Mouse (Mus musculus) cerebellum, postnatal 10 days (tissue): ENCODE data around the gene Pex19.

Source experiments
- DNase-seq, 2 experiments: peaks; one replicate each; pipeline ENCODE4 v3.0.0; 2021; ENCODE audit warnings: mixed read lengths in 2 of 2

Pex19 gene

DNA sequence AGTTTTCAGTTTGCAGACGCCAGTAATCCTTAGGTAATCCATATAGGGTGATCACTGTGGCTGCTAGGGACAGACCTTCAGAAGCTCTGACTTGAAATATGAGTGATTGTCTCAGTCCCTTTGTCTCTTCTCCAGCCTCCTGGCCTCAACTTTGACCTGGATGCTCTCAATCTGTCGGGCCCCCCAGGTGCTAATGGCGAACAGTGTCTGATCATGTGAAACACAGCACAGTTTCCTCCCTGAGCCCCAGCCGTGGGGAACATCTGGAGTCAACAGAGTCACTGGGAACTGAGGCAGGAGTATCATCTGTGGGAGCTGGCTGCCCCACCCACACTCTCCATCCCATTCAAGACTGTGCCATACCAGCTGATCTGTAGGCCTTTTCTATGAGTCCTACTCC lies 7.5 kb downstream of the Pex19 start:
- DNase-seq: no peak

DNA sequence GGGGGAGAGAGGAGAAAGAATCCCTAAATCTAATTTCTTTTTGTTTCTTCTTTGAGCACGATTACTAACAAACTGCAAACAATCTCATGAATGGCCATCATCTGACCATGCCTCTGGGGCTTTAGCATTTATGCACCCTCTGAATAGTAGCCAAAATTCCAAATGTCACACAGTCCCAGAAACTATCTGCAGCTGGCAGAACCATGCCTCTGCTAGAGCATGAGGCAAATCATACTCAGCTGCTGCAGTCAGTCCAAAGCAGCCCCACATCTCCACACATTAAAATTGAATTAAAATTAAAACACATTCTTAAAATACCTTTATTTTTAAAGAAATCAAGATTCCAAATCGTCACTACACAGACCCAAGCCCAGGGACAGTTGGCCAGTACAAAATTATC lies 13.6 kb downstream of the Pex19 start:
- DNase-seq: no peak

GRCm38 (mm10) chr1:172140825-172141224 lies 14.3 kb downstream of the Pex19 start:
- no peak for DNase-seq

- no peak for DNase-seq
Measured at GRCm38 (mm10) chr1:172141529-172141928, 15.0 kb downstream of the Pex19 start.

- peak; percentile 73 to 81 for DNase-seq
Measured at GRCm38 (mm10) chr1:172143570-172143969, 17.0 kb downstream of the Pex19 start.

DNA sequence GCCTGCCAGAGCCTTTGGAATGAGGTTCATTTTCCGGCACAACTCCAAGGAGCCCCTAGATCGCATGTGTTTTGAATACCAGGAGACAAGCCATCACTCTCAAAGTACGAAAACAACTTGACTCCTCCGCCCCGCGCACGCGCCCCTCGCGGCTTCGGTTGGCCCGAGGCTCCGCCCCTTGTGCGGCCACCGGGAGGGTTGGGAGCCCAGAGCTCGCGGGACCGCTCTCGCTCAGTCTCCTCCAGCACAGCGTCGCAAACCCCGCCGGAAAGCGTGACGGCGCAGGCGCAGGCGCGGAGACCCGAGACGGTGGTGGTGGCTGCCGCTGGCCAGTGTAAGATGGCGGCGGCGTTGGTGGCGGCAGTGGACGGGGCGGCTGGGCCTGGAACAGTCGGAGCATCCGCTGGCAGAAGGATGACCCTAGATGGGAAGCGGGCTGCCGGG lies 21.3 kb downstream of the Pex19 start, which contains the start of gene Dcaf8:
Gene Dcaf8, plus strand, starts transcription at position 250 of the 444 bp plus-strand sequence.
- peak; percentile 97 to 98 for DNase-seq

DNA sequence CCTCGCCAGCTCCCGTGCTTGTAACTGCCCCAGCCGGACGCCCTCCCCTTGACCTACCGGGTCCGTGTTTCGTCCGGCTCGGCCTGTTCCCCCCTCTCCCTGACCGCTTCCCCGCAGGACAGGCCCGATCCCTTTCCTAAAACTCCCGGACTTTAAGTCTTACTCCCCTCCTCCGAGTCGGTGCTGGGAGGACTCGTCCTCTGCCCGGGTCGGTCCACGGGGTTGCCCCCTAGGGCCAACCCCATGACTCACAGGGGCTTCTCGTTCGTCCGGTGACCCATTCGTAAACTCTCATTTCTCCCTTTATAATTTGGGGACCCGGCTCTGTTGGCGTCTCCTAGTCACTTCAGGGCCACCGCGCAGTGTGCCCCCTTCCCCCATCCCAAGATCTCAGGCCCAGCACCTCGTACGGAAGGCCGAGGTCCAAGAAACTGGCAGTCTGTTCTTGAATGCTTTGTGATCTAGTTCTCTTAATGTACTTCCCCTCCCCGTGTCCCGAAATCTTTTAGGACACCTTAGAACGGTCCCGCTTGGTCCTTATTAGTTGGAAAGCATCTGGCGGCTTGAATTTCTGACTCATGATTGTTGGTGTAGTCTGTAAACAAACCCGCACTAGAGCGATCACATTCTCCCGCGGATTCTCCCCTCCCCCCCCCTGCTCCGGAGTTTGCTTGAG lies 21.9 kb downstream of the Pex19 start:
- DNase-seq: peak; percentile 56 to 62

GRCm38 (mm10) chr1:172148955-172149815 lies 22.6 kb downstream of the Pex19 start:
- DNase-seq: no peak

- no peak for DNase-seq
Measured at GRCm38 (mm10) chr1:172154536-172154935, 28.0 kb downstream of the Pex19 start.

DNA sequence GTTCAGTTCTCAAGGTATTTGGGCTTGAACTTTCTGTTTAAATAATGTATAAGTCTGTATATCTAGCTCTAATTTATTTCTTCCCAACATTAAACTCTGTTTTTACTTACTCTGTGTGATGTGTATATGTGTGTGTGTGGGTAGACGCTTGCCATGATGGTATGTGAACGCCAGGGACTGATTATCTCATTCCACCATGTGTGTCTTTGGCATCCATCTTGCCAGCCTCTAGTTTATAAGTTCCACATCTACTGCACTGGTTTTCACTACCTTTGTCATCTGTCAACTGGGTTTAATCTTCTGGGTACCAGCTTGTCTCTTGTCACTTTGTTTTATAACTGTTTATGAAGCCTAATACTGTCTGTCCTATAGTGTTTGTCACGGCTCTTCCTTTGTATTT lies 29.0 kb downstream of the Pex19 start:
- DNase-seq: no peak

DNA sequence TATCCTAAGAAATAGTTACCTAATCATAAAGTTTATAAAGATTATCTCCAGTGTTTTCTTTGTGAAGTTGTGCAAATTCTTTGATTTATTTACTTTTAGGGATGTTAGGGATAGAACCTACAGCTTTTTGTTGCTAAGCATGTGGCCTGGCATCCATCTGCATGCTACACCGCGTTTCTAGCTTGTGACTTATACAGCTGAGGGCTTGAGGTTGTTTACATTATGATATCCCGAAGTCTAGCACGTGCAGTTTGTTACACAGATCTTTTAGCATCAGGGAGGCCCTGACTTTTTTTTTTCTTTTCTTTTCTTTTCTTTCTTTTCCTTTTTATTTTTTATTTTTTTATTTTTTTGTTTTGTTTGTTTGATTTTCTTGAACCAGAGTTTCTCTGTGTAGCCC lies 33.4 kb downstream of the Pex19 start:
- DNase-seq: no peak

DNA sequence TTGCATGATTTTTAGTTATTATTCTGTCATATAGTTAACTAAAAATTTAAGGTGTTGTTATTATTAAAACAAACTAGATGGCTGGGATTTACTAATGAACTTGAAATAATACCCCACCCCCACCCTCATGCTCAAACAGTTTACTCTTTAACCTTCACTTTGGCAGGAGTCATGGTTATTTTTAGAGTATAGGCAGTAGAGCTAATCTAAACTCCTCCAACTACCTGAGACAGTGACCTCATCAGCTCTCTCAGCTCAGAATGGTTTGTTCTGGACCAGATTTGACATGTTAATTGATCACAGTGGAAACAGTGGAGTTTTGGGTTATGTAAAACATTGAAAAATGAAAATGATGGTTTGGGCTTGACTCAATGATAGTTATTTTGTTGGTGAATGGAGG lies 34.0 kb downstream of the Pex19 start:
- no peak for DNase-seq

GRCm38 (mm10) chr1:172162009-172162408 lies 35.5 kb downstream of the Pex19 start:
- DNase-seq: peak; percentile 61 to 70

DNA sequence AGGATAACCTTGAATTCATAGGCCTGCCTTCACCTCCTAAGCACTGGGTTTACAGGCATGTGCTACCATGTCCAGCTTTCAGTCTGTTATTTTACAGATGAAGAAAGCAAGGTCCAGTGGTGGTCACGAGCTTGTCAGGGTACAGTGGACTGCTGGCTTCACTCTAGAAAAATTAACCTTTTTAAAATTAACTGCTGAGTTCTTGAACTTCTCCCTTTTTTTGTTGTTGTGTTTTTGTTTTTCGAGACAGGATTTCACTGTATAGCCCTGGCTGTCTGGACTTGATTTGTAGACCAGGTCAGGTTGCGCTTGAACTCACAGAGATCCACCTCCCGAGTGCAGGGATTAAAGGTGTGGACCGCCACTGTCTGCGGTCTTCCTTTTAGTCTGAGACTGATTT lies 36.4 kb downstream of the Pex19 start:
- no peak for DNase-seq

GRCm38 (mm10) chr1:172167911-172168310 lies 41.4 kb downstream of the Pex19 start:
- DNase-seq: no peak

- no peak for DNase-seq
Measured at GRCm38 (mm10) chr1:172169809-172170208, 43.3 kb downstream of the Pex19 start.

- no peak for DNase-seq
Measured at GRCm38 (mm10) chr1:172172381-172172780, 45.8 kb downstream of the Pex19 start.

GRCm38 (mm10) chr1:172173181-172173580 lies 46.6 kb downstream of the Pex19 start:
- no peak for DNase-seq

GRCm38 (mm10) chr1:172177791-172178190 lies 51.2 kb downstream of the Pex19 start:
- DNase-seq: peak; percentile 34 to 52

GRCm38 (mm10) chr1:172179102-172179501 lies 52.5 kb downstream of the Pex19 start:
- DNase-seq: peak; percentile 36 to 54

DNA sequence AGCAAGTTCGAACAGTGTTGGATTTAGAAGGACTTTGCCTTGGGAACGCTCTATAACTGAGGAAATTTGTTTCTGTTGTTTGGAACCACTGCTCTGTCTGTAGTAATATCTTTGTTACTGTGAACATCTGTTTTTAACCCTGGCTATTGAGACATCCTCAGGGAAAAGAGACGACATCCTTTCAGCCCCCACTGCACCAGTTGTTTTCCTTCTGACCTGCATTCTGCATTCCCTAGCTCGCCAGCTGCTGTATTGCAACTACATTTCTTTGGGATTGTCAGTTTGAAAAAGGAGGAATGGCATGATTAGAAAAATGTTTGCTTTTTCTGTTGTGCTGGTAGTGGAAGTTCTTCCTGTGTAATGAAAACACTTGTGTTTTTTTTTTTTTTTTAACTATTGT lies 54.3 kb downstream of the Pex19 start:
- no peak for DNase-seq

DNA sequence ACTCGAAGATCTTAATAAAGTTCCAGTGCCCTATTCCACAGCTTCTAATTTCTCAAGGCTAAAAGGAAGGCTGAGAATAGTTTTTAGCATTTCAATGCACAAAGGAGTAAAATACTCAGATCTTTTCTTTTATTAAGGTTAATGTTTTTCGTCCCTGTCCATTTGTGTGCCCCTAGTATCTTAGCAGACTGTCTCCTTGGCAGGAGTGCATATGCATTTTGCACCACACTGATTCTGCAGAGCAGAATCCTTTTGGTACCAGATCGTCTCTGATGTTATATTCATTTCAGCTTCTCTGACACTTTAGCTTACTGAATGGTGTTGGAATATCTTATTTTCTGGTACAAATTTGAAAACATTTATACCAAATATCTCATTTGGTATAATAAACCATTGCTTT lies 55.2 kb downstream of the Pex19 start:
- DNase-seq: peak in 1 of 2 experiments; percentile 38

- DNase-seq: no peak
Measured at GRCm38 (mm10) chr1:172183056-172183455, 56.5 kb downstream of the Pex19 start.

- DNase-seq: no peak
Measured at GRCm38 (mm10) chr1:172183915-172184314, 57.4 kb downstream of the Pex19 start.
